Mouse (Mus musculus) midbrain, embryonic 11.5 days (tissue): ENCODE data around the gene Gsdma2. TPM values are rescaled to one million over a fixed set of nuclear protein-coding genes. Genes with fewer than 3 reads are reported as not detected.
A peak's percentile ranks its signal among the peaks of the same experiment; 100 is the strongest.
"Not testable (repeated sequence)": the region's sequence is repeated elsewhere in the genome, so short reads cannot be mapped to it uniquely, and the experiment has no call there.

ENCODE experiments used
- ATAC-seq: fragments of 200-750 bp; cut with Nextera tagmentation; 2 replicates; pipeline ENCODE4 v1.8.0; 2017; ENCODE audit warnings: moderate TSS enrichment, moderate library complexity; ENCODE audit not compliant: low FRiP score
- DNase-seq: peaks from one replicate; pipeline ENCODE4 v3.0.0; 2015; ENCODE audit warnings: low spot score; ENCODE audit errors: missing footprints
- H3K27ac ChIP-seq: fragments of 300-500 bp; sonication (generic); 2 replicates; pipeline ENCODE4 v1.5.1; 2014; ENCODE audit warnings: low read depth, low read length
- H3K27me3 ChIP-seq: fragments of 300-500 bp; sonication (generic); 2 replicates; pipeline ENCODE4 v1.6.1; 2014; ENCODE audit warnings: mild to moderate bottlenecking, low read length, moderate library complexity, mixed read lengths; ENCODE audit not compliant: control insufficient read depth, insufficient read depth
- H3K36me3 ChIP-seq: fragments of 300-500 bp; sonication (generic); 2 replicates; pipeline ENCODE4 v1.6.1; 2014; ENCODE audit warnings: mild to moderate bottlenecking, low read length, moderate library complexity, mixed read lengths; ENCODE audit not compliant: control insufficient read depth, insufficient read depth
- H3K4me1 ChIP-seq: fragments of 300-500 bp; sonication (generic); 2 replicates; pipeline ENCODE4 v1.6.1; 2014; ENCODE audit warnings: low read length; ENCODE audit not compliant: control insufficient read depth, insufficient read depth
- H3K4me2 ChIP-seq: fragments of 300-500 bp; sonication (generic); 2 replicates; pipeline ENCODE4 v1.6.1; 2014; ENCODE audit warnings: mild to moderate bottlenecking, moderate library complexity
- H3K4me3 ChIP-seq: fragments of 300-500 bp; sonication (generic); 2 replicates; pipeline ENCODE4 v1.5.1; 2014; ENCODE audit warnings: low read depth, low read length
- H3K9ac ChIP-seq: fragments of 300-500 bp; sonication (generic); 2 replicates; pipeline ENCODE4 v1.6.1; 2014; ENCODE audit warnings: low read length
- H3K9me3 ChIP-seq: fragments of 300-500 bp; sonication (generic); 2 replicates; pipeline ENCODE4 v1.6.1; 2016; ENCODE audit warnings: low read length; ENCODE audit not compliant: control insufficient read depth
- WGBS: fragments of 180-500 bp; shearing (Covaris S2); extraction: QIAGEN DNeasy Blood & Tissue Kit; methylation state at CpG from one replicate; pipeline ENCODE4 v1.1.7; 2014; 5-methylcytosine and 5-hydroxymethylcytosine counted together
- polyA plus RNA-seq: library from polyadenylated mRNA; unstranded; fragments of >200 nt; fragmentation: Nextera tagmentation; extraction: Ambion mirVana; gene quantifications from 2 replicates; pipeline ENCODE4 v1.2.1, GENCODE M21; 2014

The Gsdma2 gene
- polyA plus RNA-seq, 1 experiment from 2014 or later, result not detected

- Histone ChIP-seq H3K4me2 (no peak overlapping the region), H3K27ac (no peak overlapping the region), H3K36me3 (no peaks in the 10 kb centered on the region), H3K9me3 (no peaks in the 10 kb centered on the region), H3K27me3 (no peaks in the 10 kb centered on the region), H3K9ac (no peak overlapping the region), H3K4me3 (no peak overlapping the region), H3K4me1 (no peaks in the 10 kb centered on the region)
- no peak for DNase-seq
- no peak for ATAC-seq
- WGBS, result 86% methylated on average over 3 of the region's 3 CpGs
Measured at GRCm38 (mm10) chr11:98644757-98645156, 1.8 kb upstream of the Gsdma2 start.

- H3K4me1 ChIP-seq, result no peaks in the 10 kb centered on the region
- no peak overlapping the region for H3K4me2 ChIP-seq
- DNase-seq (no peak), ATAC-seq (no peak)
- H3K4me3 ChIP-seq, result no peak overlapping the region
- H3K9me3 ChIP-seq, result no peaks in the 10 kb centered on the region
- 76% methylated on average over 2 of the region's 2 CpGs for WGBS
- no peaks in the 10 kb centered on the region for H3K27me3 ChIP-seq
- H3K9ac ChIP-seq, result no peak overlapping the region
- no peak overlapping the region for H3K27ac ChIP-seq
- H3K36me3 ChIP-seq, result no peaks in the 10 kb centered on the region
Measured at GRCm38 (mm10) chr11:98645946-98646345, 613 bp upstream of the Gsdma2 start.

GRCm38 (mm10) chr11:98655076-98655475 lies 8.5 kb downstream of the Gsdma2 start:
- DNase-seq, result peak; percentile 87
- not testable (repeated sequence) for ATAC-seq, H3K36me3 ChIP-seq

GRCm38 (mm10) chr11:98660517-98660916 lies 14.0 kb downstream of the Gsdma2 start:
- Histone ChIP-seq H3K9me3 (no peaks in the 10 kb centered on the region), H3K27me3 (no peaks in the 10 kb centered on the region), H3K4me2 (peak overlapping the region; percentile 15; the same call in 1 of the 2 replicates), H3K27ac (no peak overlapping the region), H3K4me3 (no peak overlapping the region), H3K36me3 (no peaks in the 10 kb centered on the region), H3K9ac (no peak overlapping the region), H3K4me1 (no peaks in the 10 kb centered on the region)
- peak; percentile 96 for DNase-seq
- 8% methylated on average over 6 of the region's 6 CpGs for WGBS
- peak; percentile 52; the same call in 1 of the 2 replicates for ATAC-seq

More at GRCm38 (mm10) chr11:98655076-98655475, 8.5 kb downstream of the Gsdma2 start:
- H3K27me3 ChIP-seq, H3K4me1 ChIP-seq, H3K4me3 ChIP-seq, H3K9me3 ChIP-seq, H3K9ac ChIP-seq, H3K27ac ChIP-seq, H3K4me2 ChIP-seq: not testable (repeated sequence)
- WGBS, result 7% methylated on average over 7 of the region's 7 CpGs

GRCm38 (mm10) chr11:98664091-98664490 lies 17.5 kb downstream of the Gsdma2 start, which contains the start of gene Gsdma:
TSS of gene Gsdma (plus strand) at chr11:98664351.
- H3K9ac ChIP-seq, result no peak within 1 kb of the TSS
- no peaks in the 10 kb centered on the region for H3K27me3 ChIP-seq
- no peaks in the 10 kb centered on the region for H3K9me3 ChIP-seq
- no peak within 1 kb of the TSS for H3K27ac ChIP-seq
- ATAC-seq, result no peak
- no peaks in the 10 kb centered on the region for H3K36me3 ChIP-seq
- H3K4me3 ChIP-seq, result no peak within 1 kb of the TSS
- DNase-seq, result no peak
- no peaks in the 10 kb centered on the region for H3K4me1 ChIP-seq
- H3K4me2 ChIP-seq, result no peak within 1 kb of the TSS
- WGBS, result 22% methylated on average over 4 of the region's 4 CpGs

GRCm38 (mm10) chr11:98668984-98669383 lies 22.4 kb downstream of the Gsdma2 start:
- no peak overlapping the region for H3K27ac ChIP-seq
- H3K36me3 ChIP-seq, result no peaks in the 10 kb centered on the region
- ATAC-seq (no peak), DNase-seq (peak; percentile 19)
- H3K4me2 ChIP-seq, result no peak overlapping the region
- no peaks in the 10 kb centered on the region for H3K27me3 ChIP-seq
- H3K9me3 ChIP-seq, result no peaks in the 10 kb centered on the region
- no peaks in the 10 kb centered on the region for H3K4me1 ChIP-seq
- H3K9ac ChIP-seq, result no peak overlapping the region
- no peak overlapping the region for H3K4me3 ChIP-seq
- 75% methylated on average over 2 of the region's 2 CpGs for WGBS

GRCm38 (mm10) chr11:98671284-98671815 lies 24.8 kb downstream of the Gsdma2 start:
- 72% methylated on average over 3 of the region's 3 CpGs for WGBS
- Histone ChIP-seq H3K4me3 (no peak overlapping the region), H3K9ac (no peak overlapping the region), H3K4me2 (no peak overlapping the region), H3K27ac (no peak overlapping the region), H3K4me1 (no peaks in the 10 kb centered on the region), H3K9me3 (no peaks in the 10 kb centered on the region), H3K36me3 (no peaks in the 10 kb centered on the region), H3K27me3 (no peaks in the 10 kb centered on the region)
- no peak for DNase-seq
- ATAC-seq, result no peak

- H3K4me1 ChIP-seq, result no peaks in the 10 kb centered on the region
- no peak overlapping the region for H3K4me3 ChIP-seq
- H3K27ac ChIP-seq, result no peak overlapping the region
- no peaks in the 10 kb centered on the region for H3K36me3 ChIP-seq
- no peaks in the 10 kb centered on the region for H3K27me3 ChIP-seq
- H3K9me3 ChIP-seq, result no peaks in the 10 kb centered on the region
- H3K4me2 ChIP-seq, result no peak overlapping the region
- no peak for DNase-seq
- no peak overlapping the region for H3K9ac ChIP-seq
- 60% methylated on average over 5 of the region's 5 CpGs for WGBS
- ATAC-seq, result no peak
Measured at GRCm38 (mm10) chr11:98671857-98672256, 25.3 kb downstream of the Gsdma2 start.

GRCm38 (mm10) chr11:98672482-98672881 lies 25.9 kb downstream of the Gsdma2 start:
- no peak for ATAC-seq
- no peaks in the 10 kb centered on the region for H3K36me3 ChIP-seq
- H3K27me3 ChIP-seq, result no peaks in the 10 kb centered on the region
- no peaks in the 10 kb centered on the region for H3K4me1 ChIP-seq
- no peak overlapping the region for H3K4me3 ChIP-seq
- no peak overlapping the region for H3K4me2 ChIP-seq
- 92% methylated on average over 5 of the region's 5 CpGs for WGBS
- H3K9me3 ChIP-seq, result no peaks in the 10 kb centered on the region
- H3K9ac ChIP-seq, result no peak overlapping the region
- no peak overlapping the region for H3K27ac ChIP-seq
- no peak for DNase-seq
